Mouse (Mus musculus) heart, adult 2 months (tissue): ENCODE data around the gene Olfr1040.

Experiments used
- CTCF ChIP-seq: fragments of 200-600 bp; IDR thresholded peaks from 2 replicates; pipeline ENCODE4 v1.8.1; 2022; ENCODE audit warnings: antibody characterized with exemption, mild to moderate bottlenecking, moderate library complexity
- EP300 ChIP-seq: fragments of 200-500 bp; IDR thresholded peaks from 2 replicates; pipeline ENCODE4 v1.6.1; 2011; ENCODE audit warnings: low read depth, low read length, control low read depth; ENCODE audit not compliant: insufficient read depth
- POLR2A ChIP-seq: fragments of 200-500 bp; IDR thresholded peaks from 2 replicates; pipeline ENCODE4 v1.6.1; 2011; ENCODE audit warnings: mild to moderate bottlenecking, low read depth, low read length, control low read depth; ENCODE audit not compliant: insufficient read depth

- TF ChIP-seq CTCF, result no peak
- TF ChIP-seq POLR2A, result no peak
- TF ChIP-seq EP300, result no peak
Measured at GRCm38 (mm10) chr2:86135828-86136227, 10.7 kb downstream of the Olfr1040 start, which contains the start of gene Olfr1039.
